ENCODE assay signal across 14 mouse cellular contexts in the genomic region with DNA sequence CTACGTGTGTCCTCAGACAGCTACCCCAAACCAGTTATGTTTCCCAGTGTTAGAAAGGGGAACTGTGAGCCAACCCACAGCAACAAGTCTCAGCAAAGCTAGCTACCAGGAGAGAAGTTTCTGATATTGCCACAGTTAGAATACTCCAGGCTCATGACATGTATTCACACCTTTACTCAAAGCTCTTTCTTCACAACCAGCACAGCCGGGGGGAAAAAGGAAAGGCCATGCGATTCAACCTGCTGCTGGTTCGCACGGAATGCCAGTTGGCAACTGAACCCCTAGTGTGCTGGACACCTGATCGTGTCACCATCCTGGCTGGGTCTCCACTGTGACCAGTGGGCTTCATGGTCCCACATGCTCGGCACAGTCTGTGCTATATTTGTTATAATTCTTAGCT. TPM values are rescaled to one million over a fixed set of nuclear protein-coding genes. Genes with fewer than 3 reads are reported as not detected.
DNase-seq lines count a peak whose midpoint lies in the region; ATAC-seq and TF ChIP-seq lines count a peak whose summit lies in the region.
"Had no signal": no experiment of that assay in that cellular context is flagged by ENCODE, and none has a peak within 500 bp of the region (broad histone marks: within the 10 kb centered on the region; RNA-seq: fewer than 3 reads in every experiment).

No protein-coding gene starts in this region.

- H3K4me2 ChIP-seq in kidney, postnatal 0 days (ENCODE audit: low read length) = peak overlapping the region; percentile 55; the same call in 1 of the 2 replicates
- H3K4me2 ChIP-seq in embryonic facial prominence, embryonic 13.5 days = peak overlapping the region; percentile 69; the same call in 1 of the 2 replicates
- H3K4me2 ChIP-seq in liver, postnatal 0 days (ENCODE audit: low read depth, low read length) = peak overlapping the region; percentile 78; the same call in 1 of the 2 replicates

- 84% methylated on average over 7 of the region's 7 CpGs for WGBS in kidney, postnatal 0 days
- WGBS in kidney, adult 2 months = 89% methylated on average over 7 of the region's 7 CpGs
- WGBS in embryonic facial prominence, embryonic 13.5 days = 84% methylated on average over 7 of the region's 7 CpGs
- WGBS in liver, postnatal 0 days (ENCODE audit: insufficient replicate concordance) = 72% methylated on average over 7 of the region's 7 CpGs

- DNase-seq in kidney, postnatal 0 days (ENCODE audit: low spot score) = no peak
- no peak for DNase-seq in kidney, adult 2 months
- DNase-seq in liver, postnatal 0 days = no peak
- DNase-seq in thymus, postnatal 36 days = no peak
- DNase-seq in adrenal gland, postnatal 10 days = no peak
- DNase-seq: cerebellum, adult 8-10 months; forebrain, postnatal 0 days; heart, adult 2 months; kidney, postnatal 14 days; right cerebral cortex, postnatal 4 days had no signal

- no peaks in the 10 kb centered on the region for H3K9me3 ChIP-seq in kidney, postnatal 0 days (replicated peaks; ENCODE audit: low read length)
- no peaks in the 10 kb centered on the region for H3K9me3 ChIP-seq in embryonic facial prominence, embryonic 13.5 days
- no peaks in the 10 kb centered on the region for H3K9me3 ChIP-seq in liver, postnatal 0 days (ENCODE audit: low read length)
- H3K9me3 ChIP-seq: hindbrain, embryonic 13.5 days had no signal

- ATAC-seq in kidney, postnatal 0 days (replicated peaks; ENCODE audit: low FRiP score, low read depth) = no peak
- no peak for ATAC-seq in embryonic facial prominence, embryonic 13.5 days (ENCODE audit: insufficient number of reproducible peaks, insufficient read depth, low FRiP score, low TSS enrichment, low read depth)
- ATAC-seq in liver, postnatal 0 days = no peak

- H3K27ac ChIP-seq in kidney, postnatal 0 days = no peak overlapping the region
- no peak overlapping the region for H3K27ac ChIP-seq in kidney, adult 2 months (ENCODE audit: insufficient read depth, low read depth, low read length)
- no peak overlapping the region for H3K27ac ChIP-seq in brown adipose tissue, adult 24 weeks (replicated peaks; ENCODE audit: low read depth, low read length)
- H3K27ac ChIP-seq in embryonic facial prominence, embryonic 13.5 days = no peak overlapping the region
- H3K27ac ChIP-seq in liver, postnatal 0 days (ENCODE audit: low read depth) = no peak overlapping the region
- H3K27ac ChIP-seq: hindbrain, embryonic 13.5 days had no signal

- TF ChIP-seq EP300 in liver, postnatal 0 days (IDR thresholded peaks at IDR 0.05; ENCODE audit: low read depth) = no peak

- no peaks in the 10 kb centered on the region for H3K36me3 ChIP-seq in kidney, postnatal 0 days (ENCODE audit: insufficient read depth, low read length)
- H3K36me3 ChIP-seq in kidney, adult 2 months (ENCODE audit: control insufficient read depth, insufficient read depth, low read length) = no peaks in the 10 kb centered on the region
- H3K36me3 ChIP-seq in embryonic facial prominence, embryonic 13.5 days = no peaks in the 10 kb centered on the region
- no peaks in the 10 kb centered on the region for H3K36me3 ChIP-seq in liver, postnatal 0 days (replicated peaks; ENCODE audit: insufficient read depth, low read length)
- H3K36me3 ChIP-seq: hindbrain, embryonic 13.5 days had no signal

- no peak overlapping the region for H3K9ac ChIP-seq in kidney, postnatal 0 days (ENCODE audit: low read depth, low read length)
- H3K9ac ChIP-seq in embryonic facial prominence, embryonic 13.5 days = no peak overlapping the region
- H3K9ac ChIP-seq in liver, postnatal 0 days (replicated peaks) = peak overlapping the region; percentile 36; the same call in 1 of the 2 replicates

- no peak overlapping the region for H3K4me3 ChIP-seq in kidney, postnatal 0 days (replicated peaks; ENCODE audit: low read depth, low read length)
- no peak overlapping the region for H3K4me3 ChIP-seq in kidney, adult 2 months (ENCODE audit: insufficient read depth, low read depth, low read length)
- peak overlapping the region; percentile 65 for H3K4me3 ChIP-seq in brown adipose tissue, adult 24 weeks (ENCODE audit: insufficient read depth, low read depth, low read length)
- H3K4me3 ChIP-seq in embryonic facial prominence, embryonic 13.5 days = no peak overlapping the region
- peak overlapping the region; percentile 42; the same call in 1 of the 2 replicates for H3K4me3 ChIP-seq in liver, postnatal 0 days (ENCODE audit: low read depth, low read length)

- TF ChIP-seq POLR2A in kidney, adult 2 months (IDR thresholded peaks at IDR 0.05; ENCODE audit: low read depth, low read length) = no peak

- H3K27me3 ChIP-seq in kidney, postnatal 0 days (ENCODE audit: insufficient read depth, low read length) = no peaks in the 10 kb centered on the region
- H3K27me3 ChIP-seq in kidney, adult 2 months (replicated peaks; ENCODE audit: control insufficient read depth, insufficient read depth, low read length) = no peaks in the 10 kb centered on the region
- peaks cover 34% of the 10 kb centered on the region for H3K27me3 ChIP-seq in embryonic facial prominence, embryonic 13.5 days
- H3K27me3 ChIP-seq in liver, postnatal 0 days (ENCODE audit: insufficient read depth, low read length) = no peaks in the 10 kb centered on the region

- TF ChIP-seq CTCF in kidney, postnatal 0 days (IDR thresholded peaks at IDR 0.05; ENCODE audit: low read depth) = no peak
- no peak for TF ChIP-seq CTCF in kidney, adult 2 months (conservative IDR thresholded peaks at IDR 0.05; ENCODE audit: insufficient read depth, insufficient read length, low read depth, low read length)
- TF ChIP-seq CTCF in liver, postnatal 0 days (IDR thresholded peaks at IDR 0.05; ENCODE audit: low read depth) = no peak

- 0 out of 2 replicates have a peak, but pooled peaks cover 6% of the 10 kb centered on the region for H3K4me1 ChIP-seq in kidney, postnatal 0 days (replicated peaks; ENCODE audit: insufficient read depth, low read length)
- peaks cover 9% of the 10 kb centered on the region; the same call in 1 of the 2 replicates for H3K4me1 ChIP-seq in kidney, adult 2 months (ENCODE audit: control insufficient read depth, insufficient read depth, low read length)
- peaks cover 6% of the 10 kb centered on the region; the same call in 1 of the 2 replicates for H3K4me1 ChIP-seq in brown adipose tissue, adult 24 weeks (ENCODE audit: control insufficient read depth, insufficient read depth, insufficient read length, low read length)
- peaks cover 8% of the 10 kb centered on the region; the same call in 1 of the 2 replicates for H3K4me1 ChIP-seq in embryonic facial prominence, embryonic 13.5 days
- peaks cover 20% of the 10 kb centered on the region for H3K4me1 ChIP-seq in liver, postnatal 0 days (ENCODE audit: insufficient read depth)

RNA-seq across cellular contexts. Expression of gene Mfsd7a, which starts 0.8 kb away (rescaled TPM):
- 0.34 and 0.56 TPM in 2 replicates for polyA plus RNA-seq in kidney, postnatal 0 days (2015; fragmentation: Nextera tagmentation; extraction: Ambion mirVana)
- polyA plus RNA-seq in kidney, adult 2 months (2012; rRNA removed) = 5.0 and 5.3 TPM in 2 replicates
- polyA plus RNA-seq in brown adipose tissue, adult 24 weeks (2012; ENCODE audit: insufficient read depth, insufficient read length, missing spikeins) = 0.55 and 0.92 TPM in 2 replicates
- 0.13 and 0.74 TPM in 2 replicates for polyA plus RNA-seq in embryonic facial prominence, embryonic 13.5 days (2015; fragmentation: Nextera tagmentation; extraction: Ambion mirVana)
- 0.30 and 0.41 TPM in 2 replicates for polyA plus RNA-seq in liver, postnatal 0 days (2015; fragmentation: Nextera tagmentation; extraction: Ambion mirVana)
- 1 to 10 TPM; 1.1 to 1.9 TPM for total RNA-seq in adrenal gland, postnatal 10 days (2021)

RNA-seq across cellular contexts. Expression of gene Pcgf3, which starts 13.2 kb away (rescaled TPM):
- 12.4 and 12.5 TPM in 2 replicates for polyA plus RNA-seq in kidney, postnatal 0 days (2015; fragmentation: Nextera tagmentation; extraction: Ambion mirVana)
- polyA plus RNA-seq in kidney, adult 2 months (2012; rRNA removed) = 9.0 and 10.2 TPM in 2 replicates
- polyA plus RNA-seq in brown adipose tissue, adult 24 weeks (2012; ENCODE audit: insufficient read depth, insufficient read length, missing spikeins) = 8.4 and 21.9 TPM in 2 replicates
- 22.8 and 30.4 TPM in 2 replicates for polyA plus RNA-seq in embryonic facial prominence, embryonic 13.5 days (2015; fragmentation: Nextera tagmentation; extraction: Ambion mirVana)
- 3.8 and 5.0 TPM in 2 replicates for polyA plus RNA-seq in liver, postnatal 0 days (2015; fragmentation: Nextera tagmentation; extraction: Ambion mirVana)
- total RNA-seq in adrenal gland, postnatal 10 days (2021) = 10 to 100 TPM; 42.6 to 49.1 TPM

RNA-seq across cellular contexts. Expression of gene Atp5k, which starts 13.6 kb away (rescaled TPM):
- polyA plus RNA-seq in kidney, postnatal 0 days (2015; fragmentation: Nextera tagmentation; extraction: Ambion mirVana) = 745 and 753 TPM in 2 replicates
- 103 and 172 TPM in 2 replicates for polyA plus RNA-seq in kidney, adult 2 months (2012; rRNA removed)
- polyA plus RNA-seq in brown adipose tissue, adult 24 weeks (2012; ENCODE audit: insufficient read depth, insufficient read length, missing spikeins) = 2,801 and 3,055 TPM in 2 replicates
- polyA plus RNA-seq in embryonic facial prominence, embryonic 13.5 days (2015; fragmentation: Nextera tagmentation; extraction: Ambion mirVana) = 451 and 456 TPM in 2 replicates
- 411 and 430 TPM in 2 replicates for polyA plus RNA-seq in liver, postnatal 0 days (2015; fragmentation: Nextera tagmentation; extraction: Ambion mirVana)
- 100 to 1,000 TPM; 786 to 795 TPM for total RNA-seq in adrenal gland, postnatal 10 days (2021)

RNA-seq across cellular contexts. Expression of gene Pde6b, which starts 59.7 kb away (rescaled TPM):
- polyA plus RNA-seq in kidney, postnatal 0 days (2015; fragmentation: Nextera tagmentation; extraction: Ambion mirVana) = 0.22 TPM in 2 replicates
- not detected in 2 replicates for polyA plus RNA-seq in kidney, adult 2 months (2012; rRNA removed)
- not detected in 2 replicates for polyA plus RNA-seq in brown adipose tissue, adult 24 weeks (2012; ENCODE audit: insufficient read depth, insufficient read length, missing spikeins)
- 0.36 and 0.62 TPM in 2 replicates for polyA plus RNA-seq in embryonic facial prominence, embryonic 13.5 days (2015; fragmentation: Nextera tagmentation; extraction: Ambion mirVana)
- 0.06 and 0.15 TPM in 2 replicates for polyA plus RNA-seq in liver, postnatal 0 days (2015; fragmentation: Nextera tagmentation; extraction: Ambion mirVana)
- total RNA-seq in adrenal gland, postnatal 10 days (2021) = not detected
- total RNA-seq: heart, adult 2 months had no signal
- polyA plus RNA-seq: embryonic facial prominence, embryonic 14.5 days; heart, adult 2 months had no signal

Comparison
In these comparisons a context has a peak if more than half of its experiments do, and no peak if none do; other contexts are left out.
1. H3K4me3 ChIP-seq: peak in brown adipose tissue, adult 24 weeks (single experiment) and liver, postnatal 0 days (single experiment); none in kidney, postnatal 0 days (single experiment), kidney, adult 2 months (single experiment) and embryonic facial prominence, embryonic 13.5 days (single experiment).
2. Peak in every context shown above with its lines, with median percentiles within 50 percentile points of each other: H3K4me2 ChIP-seq.